ENCODE assay signal across 13 mouse cellular contexts in the genomic region with DNA sequence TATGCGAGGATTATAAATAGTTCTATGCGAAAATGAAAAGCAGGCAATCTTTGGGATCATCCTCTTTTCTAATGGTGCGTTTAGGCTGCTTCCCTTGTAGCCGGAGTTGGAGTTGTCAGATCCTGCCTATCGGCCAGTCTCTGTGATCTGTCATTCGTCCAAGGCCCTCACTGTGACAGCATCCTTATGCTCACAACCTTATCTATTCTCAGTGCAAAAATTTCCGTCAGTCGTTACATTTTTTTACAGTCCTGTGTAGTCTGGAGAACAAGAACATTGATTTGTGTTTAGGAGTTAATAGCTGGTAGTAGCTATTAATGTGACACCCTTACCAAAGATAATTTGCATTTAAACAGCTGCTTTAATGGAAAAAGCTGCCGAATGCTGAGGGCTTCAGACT.
DNase-seq lines count a peak whose midpoint lies in the region; ATAC-seq and TF ChIP-seq lines count a peak whose summit lies in the region.
"Had no signal": no experiment of that assay in that cellular context is flagged by ENCODE, and none has a peak within 500 bp of the region (broad histone marks: within the 10 kb centered on the region; RNA-seq: fewer than 3 reads in every experiment).

No protein-coding gene starts in this region.

- no peak for DNase-seq in heart, postnatal 25 days (ENCODE audit: low spot score)
- DNase-seq in neural tube, embryonic 11.5 days (ENCODE audit: low spot score): no peak
- DNase-seq in neural tube, embryonic 10.5 days (ENCODE audit: extremely low spot score, low spot score): no peak
- peak; percentile 30 for DNase-seq in hindbrain, embryonic 14.5 days (ENCODE audit: low spot score)
- DNase-seq in adrenal gland, adult 18-20 months (ENCODE audit: low spot score in 2 of 2): no peak
- DNase-seq: gastrocnemius, postnatal 10 days; heart, postnatal 10 days; kidney, adult 2 months had no signal

- no peak overlapping the region for H3K27ac ChIP-seq in heart, embryonic 14.5 days (replicated peaks in 1 of 2; ENCODE audit: control insufficient read depth in 1 of 2, insufficient read depth in 1 of 2, low read depth in 2 of 2, low read length in 2 of 2)
- H3K27ac ChIP-seq in neural tube, embryonic 11.5 days (ENCODE audit: low read depth, low read length): no peak overlapping the region
- H3K27ac ChIP-seq in hindbrain, embryonic 14.5 days: peak overlapping the region; percentile 60
- peak overlapping the region; percentile 33; the same call in 1 of the 2 replicates for H3K27ac ChIP-seq in olfactory bulb, adult 2 months (ENCODE audit: insufficient read depth, low read depth, low read length)
- H3K27ac ChIP-seq in kidney, embryonic 14.5 days (ENCODE audit: low read depth, low read length): no peak overlapping the region

- H3K4me1 ChIP-seq in heart, embryonic 14.5 days (ENCODE audit: control insufficient read depth in 2 of 2, insufficient read depth in 2 of 2, low read length in 2 of 2): peaks cover 2% of the 10 kb centered on the region in 2 experiments; a peak in 3 of 4 replicates
- H3K4me1 ChIP-seq in neural tube, embryonic 11.5 days (ENCODE audit: control insufficient read depth, insufficient read depth, low read length): no peaks in the 10 kb centered on the region
- peaks cover 23% of the 10 kb centered on the region for H3K4me1 ChIP-seq in hindbrain, embryonic 14.5 days (replicated peaks; ENCODE audit: control insufficient read depth, insufficient read depth, low read length)
- H3K4me1 ChIP-seq in olfactory bulb, adult 2 months (ENCODE audit: control insufficient read depth, insufficient read depth, low read length): 0 out of 2 replicates have a peak, but pooled peaks cover 2% of the 10 kb centered on the region
- H3K4me1 ChIP-seq in kidney, embryonic 14.5 days (ENCODE audit: control insufficient read depth, insufficient read depth, low read length): no peaks in the 10 kb centered on the region
- H3K4me1 ChIP-seq: megakaryocyte, embryonic 14.5 days had no signal

- intact Hi-C loops in heart, postnatal 25 days (cut with DNase I): loop anchor here (5.0 kb wide), 1 partner anchor 267 kb away; no protein-coding TSS in a partner anchor

- no peaks in the 10 kb centered on the region for H3K9me3 ChIP-seq in heart, embryonic 14.5 days (ENCODE audit: control insufficient read depth, low read length)
- no peaks in the 10 kb centered on the region for H3K9me3 ChIP-seq in neural tube, embryonic 11.5 days (ENCODE audit: control insufficient read depth, low read length)
- H3K9me3 ChIP-seq in hindbrain, embryonic 14.5 days (ENCODE audit: control insufficient read depth, low read length): no peaks in the 10 kb centered on the region
- H3K9me3 ChIP-seq in kidney, embryonic 14.5 days (ENCODE audit: control insufficient read depth, low read length): no peaks in the 10 kb centered on the region
- H3K9me3 ChIP-seq: megakaryocyte, embryonic 14.5 days had no signal

- H3K27me3 ChIP-seq in heart, embryonic 14.5 days (ENCODE audit: control insufficient read depth, insufficient read depth, low read length): no peaks in the 10 kb centered on the region
- no peaks in the 10 kb centered on the region for H3K27me3 ChIP-seq in neural tube, embryonic 11.5 days (ENCODE audit: control insufficient read depth, insufficient read depth, low read length)
- H3K27me3 ChIP-seq in hindbrain, embryonic 14.5 days (ENCODE audit: control insufficient read depth, insufficient read depth, low read length): no peaks in the 10 kb centered on the region
- no peaks in the 10 kb centered on the region for H3K27me3 ChIP-seq in kidney, embryonic 14.5 days (ENCODE audit: control insufficient read depth, insufficient read depth, low read length)
- H3K27me3 ChIP-seq: megakaryocyte, embryonic 14.5 days had no signal

- peak overlapping the region; percentile 21; the same call in 1 of the 2 replicates for H3K4me2 ChIP-seq in heart, embryonic 14.5 days (ENCODE audit: low read length)
- no peak overlapping the region for H3K4me2 ChIP-seq in neural tube, embryonic 11.5 days (ENCODE audit: low read depth)
- peak overlapping the region; percentile 27 for H3K4me2 ChIP-seq in hindbrain, embryonic 14.5 days (replicated peaks)
- no peak overlapping the region for H3K4me2 ChIP-seq in kidney, embryonic 14.5 days (replicated peaks; ENCODE audit: low read depth, low read length)
- H3K4me2 ChIP-seq: liver, embryonic 11.5 days had no signal

- no peak for ATAC-seq in heart, embryonic 14.5 days (ENCODE audit: insufficient number of reproducible peaks, insufficient read depth, low FRiP score, low read depth)
- 0 out of 2 replicates have a peak, but pooled peaks have one; percentile 35 for ATAC-seq in neural tube, embryonic 11.5 days (ENCODE audit: insufficient read depth, low FRiP score, low TSS enrichment)
- no peak; the same call in 1 of the 2 replicates for ATAC-seq in hindbrain, embryonic 14.5 days (ENCODE audit: low FRiP score)
- no peak for ATAC-seq in kidney, embryonic 14.5 days (ENCODE audit: low FRiP score, low TSS enrichment)

- 14% methylated on average over 9 of the region's 9 CpGs for WGBS in heart, embryonic 14.5 days
- 34% methylated on average over 9 of the region's 9 CpGs for WGBS in neural tube, embryonic 11.5 days
- 29% methylated on average over 9 of the region's 9 CpGs for WGBS in hindbrain, embryonic 14.5 days
- WGBS in olfactory bulb, adult 2 months: 44% methylated on average over 9 of the region's 9 CpGs
- WGBS in kidney, embryonic 14.5 days: 41% methylated on average over 9 of the region's 9 CpGs

- H3K9ac ChIP-seq in heart, embryonic 14.5 days (ENCODE audit: low read length): no peak overlapping the region; the same call in 1 of the 2 replicates
- H3K9ac ChIP-seq in neural tube, embryonic 11.5 days (ENCODE audit: low read length): no peak overlapping the region
- no peak overlapping the region for H3K9ac ChIP-seq in hindbrain, embryonic 14.5 days
- no peak overlapping the region for H3K9ac ChIP-seq in kidney, embryonic 14.5 days (ENCODE audit: low read depth, low read length)

- no peak for TF ChIP-seq POLR2A in olfactory bulb, adult 2 months (IDR thresholded peaks at IDR 0.05; ENCODE audit: insufficient read depth, low read depth, low read length)

- no peaks in the 10 kb centered on the region for H3K36me3 ChIP-seq in heart, embryonic 14.5 days (ENCODE audit: control insufficient read depth, insufficient read depth, low read length)
- H3K36me3 ChIP-seq in neural tube, embryonic 11.5 days (ENCODE audit: control insufficient read depth, insufficient read depth, low read length): no peaks in the 10 kb centered on the region
- no peaks in the 10 kb centered on the region for H3K36me3 ChIP-seq in hindbrain, embryonic 14.5 days (replicated peaks; ENCODE audit: control insufficient read depth, insufficient read depth)
- no peaks in the 10 kb centered on the region for H3K36me3 ChIP-seq in kidney, embryonic 14.5 days (ENCODE audit: control insufficient read depth, insufficient read depth, low read length)

- no peak overlapping the region for H3K4me3 ChIP-seq in heart, embryonic 14.5 days (ENCODE audit: control insufficient read depth in 1 of 2, insufficient read depth in 1 of 2, low read depth in 1 of 2, low read length in 2 of 2)
- no peak overlapping the region for H3K4me3 ChIP-seq in neural tube, embryonic 11.5 days (ENCODE audit: low read depth, low read length)
- no peak overlapping the region for H3K4me3 ChIP-seq in hindbrain, embryonic 14.5 days (replicated peaks; ENCODE audit: low read length)
- no peak overlapping the region for H3K4me3 ChIP-seq in olfactory bulb, adult 2 months (ENCODE audit: insufficient read depth, low read depth, low read length)
- H3K4me3 ChIP-seq in kidney, embryonic 14.5 days (ENCODE audit: low read length): no peak overlapping the region
- H3K4me3 ChIP-seq: megakaryocyte, embryonic 14.5 days had no signal

- TF ChIP-seq CTCF in olfactory bulb, adult 2 months (IDR thresholded peaks at IDR 0.05; ENCODE audit: insufficient read depth, low read depth, low read length): no peak

Comparison
In these comparisons a context has a peak if more than half of its experiments do, and no peak if none do; other contexts are left out.
1. H3K27ac ChIP-seq: peak in hindbrain, embryonic 14.5 days (single experiment) and olfactory bulb, adult 2 months (single experiment); none in heart, embryonic 14.5 days (0 of 2), neural tube, embryonic 11.5 days (single experiment) and kidney, embryonic 14.5 days (single experiment).
2. H3K4me2 ChIP-seq: peak in heart, embryonic 14.5 days (single experiment) and hindbrain, embryonic 14.5 days (single experiment); none in neural tube, embryonic 11.5 days (single experiment) and kidney, embryonic 14.5 days (single experiment).